Mouse (Mus musculus): ENCODE results near the gene Dusp28.

The Dusp28 gene

DNA sequence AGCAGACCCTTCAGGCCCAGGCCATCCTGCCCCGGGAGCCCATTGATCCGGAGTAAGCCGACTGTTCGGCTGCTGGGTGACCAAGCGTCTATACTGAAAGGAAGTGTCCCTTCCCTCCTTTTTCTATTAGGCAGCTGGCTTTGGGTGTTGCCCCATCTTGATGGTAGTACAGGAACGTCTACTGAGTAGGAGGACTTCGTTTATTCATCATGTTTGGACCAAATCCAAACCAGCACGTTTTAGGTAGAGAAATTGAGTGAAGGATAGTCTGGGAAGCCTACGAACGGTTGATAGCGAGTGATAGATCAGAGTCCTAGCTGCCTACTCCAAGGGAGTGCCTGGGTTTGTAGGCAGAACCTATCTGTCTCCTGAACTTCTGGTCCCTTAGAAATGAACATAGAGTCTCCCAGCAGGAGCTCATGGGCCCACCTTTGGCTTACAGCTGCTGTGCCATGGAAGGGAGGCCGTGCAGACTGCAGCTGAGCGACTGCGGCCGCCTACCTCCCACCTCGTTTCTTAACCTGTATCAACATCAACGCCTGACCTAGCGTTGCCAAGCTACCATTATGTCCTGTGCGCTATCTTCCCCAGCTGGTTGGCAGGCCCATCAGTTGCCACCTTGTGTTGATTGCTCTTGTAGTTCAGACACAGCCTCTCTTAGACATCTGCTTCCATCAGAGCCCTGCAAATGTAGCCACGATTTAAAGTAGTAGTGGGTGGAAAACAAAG lies 1.0 kb downstream of the Dusp28 start:
- in situ Hi-C loops (cut with MboI; ENCODE audit: unreplicated experiment in 2 of 2), result no loop called here

DNA sequence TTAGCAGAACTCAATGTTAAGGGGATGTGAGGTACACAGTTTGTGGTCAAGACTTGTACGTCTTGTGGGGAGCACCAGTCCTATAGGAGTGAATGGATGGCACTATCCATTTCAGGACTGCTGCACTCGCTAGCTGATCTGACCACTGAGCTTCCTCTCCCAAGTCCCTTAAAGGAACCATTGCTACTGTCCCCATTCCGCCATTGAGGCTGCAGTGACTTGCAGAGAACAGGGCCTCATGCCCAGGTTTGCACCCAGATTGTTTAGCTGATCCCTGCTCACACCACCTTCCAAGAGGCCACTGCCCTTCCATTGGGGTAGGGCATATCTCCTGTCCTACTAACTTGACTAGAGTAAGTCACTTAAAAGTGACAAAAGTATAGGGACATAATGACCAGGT lies 1.9 kb downstream of the Dusp28 start:
- in situ Hi-C loops (cut with MboI; ENCODE audit: unreplicated experiment in 2 of 2), result no loop called here

- in situ Hi-C loops (cut with MboI; ENCODE audit: unreplicated experiment in 2 of 2), result no loop called here
Measured at GRCm38 (mm10) chr1:92909068-92909467, 2.3 kb downstream of the Dusp28 start.

DNA sequence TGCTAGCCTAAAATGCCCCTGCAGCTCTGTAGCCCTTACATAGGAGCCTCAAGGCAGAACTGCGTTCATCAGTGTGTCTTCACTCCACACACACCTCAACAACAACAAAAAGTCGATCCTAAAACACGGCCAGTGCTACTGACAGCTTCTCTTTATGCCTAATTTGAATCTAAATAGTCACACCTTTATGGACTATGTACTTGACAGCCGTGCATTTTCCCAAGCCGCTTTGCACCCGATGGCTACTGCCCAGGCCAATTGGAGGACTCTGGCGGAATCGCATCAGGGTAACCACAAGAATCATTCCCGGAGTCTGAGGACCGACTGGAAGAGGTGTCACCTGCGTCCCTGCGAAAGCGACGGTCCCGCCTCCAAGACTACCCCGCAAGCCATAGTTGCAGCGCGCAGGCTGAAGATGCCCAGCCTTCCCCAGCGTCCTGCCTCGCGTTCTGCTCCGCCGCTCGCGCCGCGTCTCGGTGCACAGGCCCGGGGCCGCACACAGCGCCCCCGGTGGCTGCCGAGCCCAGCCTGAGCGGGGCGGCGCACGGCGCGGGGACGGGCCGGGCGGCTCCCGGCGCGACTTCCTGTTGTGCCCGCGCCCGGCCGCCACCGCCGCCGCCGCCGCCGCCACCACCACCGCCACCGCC lies 3.6 kb downstream of the Dusp28 start, which contains the start of gene Rnpepl1:
Gene Rnpepl1 (plus strand): TSS at position 545 of the 647 bp plus-strand sequence.
- in situ Hi-C loops (cut with MboI; ENCODE audit: unreplicated experiment in 2 of 2), result no loop called here

GRCm38 (mm10) chr1:92910925-92911720 lies 4.3 kb downstream of the Dusp28 start:
- in situ Hi-C loops (cut with MboI; ENCODE audit: unreplicated experiment in 2 of 2), result no loop called here

DNA sequence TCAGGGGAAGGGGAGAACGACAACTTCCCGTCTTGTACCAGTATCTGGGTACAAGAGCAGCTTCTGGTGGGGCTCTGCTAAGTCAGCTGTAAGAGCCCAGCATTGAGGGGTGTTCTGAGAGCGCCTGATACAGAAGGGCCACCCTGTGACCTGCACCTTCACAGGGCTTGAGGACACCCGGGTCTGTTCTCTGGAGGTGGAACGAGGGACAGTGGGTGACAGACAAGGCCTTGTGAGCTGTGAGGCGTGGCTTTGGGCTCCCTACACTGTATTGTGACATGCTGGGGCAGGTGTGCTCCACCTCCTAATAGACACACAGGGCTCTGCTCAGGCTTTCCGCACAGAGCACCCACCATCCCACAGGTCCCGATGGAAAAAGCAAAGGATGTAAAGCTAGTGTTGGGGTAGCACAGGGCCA lies 4.9 kb downstream of the Dusp28 start:
- in situ Hi-C loops (cut with MboI; ENCODE audit: unreplicated experiment in 2 of 2), result no loop called here

GRCm38 (mm10) chr1:92912286-92912685 lies 5.5 kb downstream of the Dusp28 start:
- in situ Hi-C loops (cut with MboI; ENCODE audit: unreplicated experiment in 2 of 2), result no loop called here

DNA sequence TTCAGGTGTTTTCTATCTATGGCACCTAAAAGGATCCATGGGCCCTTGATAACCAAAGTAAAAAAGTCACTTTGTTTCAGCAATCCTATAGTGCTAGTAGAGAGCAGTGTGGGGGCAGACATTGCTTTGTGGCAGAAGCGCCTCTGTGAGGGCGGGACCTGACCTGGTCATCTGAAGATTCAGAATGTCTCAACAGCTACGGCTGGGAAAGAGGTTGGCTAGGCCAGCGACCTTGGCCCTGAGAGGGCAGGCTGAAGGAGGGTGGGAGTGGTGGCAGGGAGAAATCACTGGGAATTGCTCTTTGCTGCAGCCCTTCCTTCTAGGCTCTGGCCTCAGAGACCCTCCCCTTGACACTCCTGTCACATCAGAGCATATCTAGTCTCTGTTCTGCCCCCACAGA lies 7.5 kb downstream of the Dusp28 start:
- in situ Hi-C loops (cut with MboI; ENCODE audit: unreplicated experiment in 2 of 2), result no loop called here

DNA sequence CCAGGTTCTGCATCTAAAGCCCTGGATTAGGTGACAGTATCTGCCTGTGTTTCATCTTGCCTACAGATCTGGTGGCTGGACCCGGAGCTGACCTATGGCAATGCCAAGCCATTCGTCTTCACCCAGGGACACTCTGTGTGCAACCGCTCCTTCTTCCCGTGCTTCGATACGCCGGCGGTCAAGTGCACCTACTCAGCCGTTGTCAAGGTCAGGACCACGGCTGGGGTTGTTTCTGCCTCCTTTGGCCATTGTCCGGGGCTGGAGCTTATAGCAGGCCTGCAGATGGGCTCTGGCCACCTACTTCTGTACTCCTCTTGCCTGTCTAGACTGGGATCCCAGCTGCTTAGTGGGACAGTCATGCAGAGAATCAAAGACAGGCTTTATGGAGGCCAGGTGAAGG lies 8.2 kb downstream of the Dusp28 start:
- in situ Hi-C loops (cut with MboI; ENCODE audit: unreplicated experiment in 2 of 2), result no loop called here

DNA sequence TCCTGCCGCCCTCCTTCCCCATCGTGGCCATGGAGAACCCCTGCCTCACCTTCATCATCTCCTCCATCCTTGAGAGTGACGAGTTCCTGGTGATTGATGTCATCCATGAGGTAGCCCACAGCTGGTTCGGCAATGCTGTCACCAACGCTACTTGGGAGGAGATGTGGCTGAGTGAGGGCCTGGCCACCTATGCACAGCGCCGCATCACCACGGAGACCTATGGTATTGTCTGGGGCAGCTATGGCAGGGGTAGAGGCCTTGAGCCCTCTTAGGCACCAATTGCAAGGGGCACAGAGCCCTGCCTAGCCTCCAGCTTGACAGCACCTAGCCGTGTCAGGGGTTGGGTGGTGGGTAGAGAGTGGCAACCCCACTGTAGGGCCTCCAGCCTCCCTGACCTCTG lies 9.9 kb downstream of the Dusp28 start:
- in situ Hi-C loops (cut with MboI; ENCODE audit: unreplicated experiment in 2 of 2), result no loop called here

- in situ Hi-C loops (cut with MboI; ENCODE audit: unreplicated experiment in 2 of 2), result no loop called here
Measured at GRCm38 (mm10) chr1:92919151-92919550, 12.4 kb downstream of the Dusp28 start.

DNA sequence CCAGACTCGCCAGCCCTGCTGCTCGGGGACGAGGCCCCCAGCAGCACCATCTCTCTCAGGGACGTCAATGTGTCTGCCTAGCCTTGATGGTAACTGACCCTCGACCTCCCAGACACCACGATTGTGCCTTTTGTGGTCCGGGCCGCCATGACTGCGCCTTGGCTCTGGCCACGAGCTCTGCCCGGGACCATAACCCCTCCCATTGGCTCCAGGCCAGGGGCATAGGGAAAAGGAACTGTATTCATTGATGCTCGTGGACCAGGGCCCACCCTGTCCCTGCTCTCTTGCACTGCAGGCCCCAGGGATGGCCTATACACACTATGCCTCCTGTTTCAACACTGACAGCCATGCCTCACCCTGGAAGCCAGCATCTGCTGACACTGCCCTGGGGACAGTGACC lies 13.0 kb downstream of the Dusp28 start:
- in situ Hi-C loops (cut with MboI; ENCODE audit: unreplicated experiment in 2 of 2), result no loop called here

DNA sequence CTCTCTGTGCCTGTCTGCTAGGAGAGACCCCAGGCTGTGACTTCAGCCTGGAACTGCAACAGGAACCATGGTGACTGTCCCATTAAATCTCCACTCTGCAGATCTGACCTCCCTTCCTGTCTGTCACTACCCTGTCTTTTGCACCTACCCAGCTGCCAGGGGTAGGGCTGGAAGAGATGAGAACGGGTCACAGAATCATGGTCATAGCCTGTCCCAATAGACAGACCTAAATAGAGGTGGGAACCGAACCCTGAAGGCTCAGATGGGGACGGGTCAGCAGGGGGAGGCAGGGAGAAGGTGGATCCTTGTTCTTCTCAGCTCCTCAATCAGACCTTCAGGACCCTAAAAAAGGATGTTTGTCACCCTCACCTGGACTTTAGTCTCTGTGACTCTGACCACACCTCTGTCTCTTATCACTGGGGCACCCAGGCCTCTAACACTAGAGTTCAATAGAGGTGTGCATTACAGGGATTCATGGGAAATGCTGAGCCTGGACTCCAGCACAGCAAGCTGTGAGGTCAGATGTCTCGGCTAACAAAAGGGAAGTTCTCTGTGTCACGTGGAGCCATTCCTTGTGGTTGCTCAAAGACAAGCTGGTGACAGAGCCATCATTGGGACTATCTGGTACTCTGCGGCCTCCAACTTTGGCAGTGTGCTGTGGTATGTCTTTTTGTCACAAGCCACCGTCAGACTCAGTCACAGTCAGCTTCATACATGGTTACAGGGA lies 13.9 kb downstream of the Dusp28 start:
- in situ Hi-C loops (cut with MboI; ENCODE audit: unreplicated experiment in 2 of 2), result no loop called here

DNA sequence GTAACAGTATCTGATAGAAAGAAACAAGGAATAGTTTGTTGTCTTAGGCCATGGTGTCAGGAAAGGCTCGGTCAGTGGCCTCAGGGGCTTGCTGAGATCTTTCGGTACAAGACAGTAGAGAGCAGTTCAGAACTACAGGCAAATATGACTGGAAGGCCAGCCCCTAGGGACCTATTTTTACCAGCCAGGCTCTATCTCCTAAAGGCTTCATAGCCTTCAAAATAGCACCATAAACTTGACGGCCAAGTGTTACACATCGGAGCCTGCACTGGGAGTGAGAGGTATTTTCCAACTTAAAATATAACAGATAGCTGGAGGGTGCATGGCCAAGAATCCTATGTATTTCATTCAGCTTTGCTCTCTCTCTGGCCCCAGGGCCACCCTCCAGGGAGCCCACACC lies 14.7 kb downstream of the Dusp28 start:
- in situ Hi-C loops (cut with MboI; ENCODE audit: unreplicated experiment in 2 of 2), result no loop called here

GRCm38 (mm10) chr1:92930171-92930706 lies 23.5 kb downstream of the Dusp28 start:
- in situ Hi-C loops (cut with MboI; ENCODE audit: unreplicated experiment in 2 of 2), result loop anchor here (25.0 kb wide), 2 partner anchors 557 to 882 kb away; partner anchors contain the start of genes Hdlbp (in 2 of the 2), D2hgdh (in 1 of the 2), Dtymk (in 1 of the 2) and Ing5 (in 1 of the 2)

- in situ Hi-C loops (cut with MboI; ENCODE audit: unreplicated experiment in 2 of 2), result loop anchor here (25.0 kb wide), 2 partner anchors 554 to 879 kb away; partner anchors contain the start of genes Hdlbp (in 2 of the 2), D2hgdh (in 1 of the 2), Dtymk (in 1 of the 2) and Ing5 (in 1 of the 2)
Measured at GRCm38 (mm10) chr1:92933611-92934010, 26.8 kb downstream of the Dusp28 start.

GRCm38 (mm10) chr1:92934182-92934827 lies 27.5 kb downstream of the Dusp28 start, which contains the start of gene Capn10:
Gene Capn10, plus strand, starts transcription at chr1:92934376.
- in situ Hi-C loops (cut with MboI; ENCODE audit: unreplicated experiment in 2 of 2), result loop anchor here (25.0 kb wide), 2 partner anchors 553 to 878 kb away; partner anchors contain the start of genes Hdlbp (in 2 of the 2), D2hgdh (in 1 of the 2), Dtymk (in 1 of the 2) and Ing5 (in 1 of the 2)

GRCm38 (mm10) chr1:92935054-92935962 lies 28.5 kb downstream of the Dusp28 start:
- in situ Hi-C loops (cut with MboI; ENCODE audit: unreplicated experiment in 2 of 2), result loop anchor here (25.0 kb wide), 2 partner anchors 552 to 877 kb away; partner anchors contain the start of genes Hdlbp (in 2 of the 2), D2hgdh (in 1 of the 2), Dtymk (in 1 of the 2) and Ing5 (in 1 of the 2)
